Mouse (Mus musculus) olfactory bulb, adult 2 months (tissue): ENCODE measurements at regions not wholly inside any gene's neighbourhood (a gene's known extent, or its start where the extent isn't known, plus 50 kb on each side); places are given as distances from the start of the nearest gene placed in this dataset.

Experiments used
- H3K27ac ChIP-seq: fragments of 200-500 bp; 2 replicates; pipeline ENCODE4 v1.5.1; 2012; ENCODE audit warnings: low read depth, low read length; ENCODE audit not compliant: insufficient read depth
- H3K4me1 ChIP-seq: fragments of 200-500 bp; 2 replicates; pipeline ENCODE4 v1.6.1; 2012; ENCODE audit warnings: low read length; ENCODE audit not compliant: control insufficient read depth, insufficient read depth
- H3K4me3 ChIP-seq: fragments of 200-500 bp; 2 replicates; pipeline ENCODE4 v1.5.1; 2012; ENCODE audit warnings: mild to moderate bottlenecking, low read depth, low read length, moderate library complexity; ENCODE audit not compliant: insufficient read depth
- CTCF ChIP-seq: fragments of 200-500 bp; IDR thresholded peaks from 2 replicates; pipeline ENCODE4 v1.5.1; 2012; ENCODE audit warnings: low read depth, mild to moderate bottlenecking, low read length, moderate library complexity; ENCODE audit not compliant: insufficient read depth
- POLR2A ChIP-seq: fragments of 200-500 bp; IDR thresholded peaks from 2 replicates; pipeline ENCODE4 v1.6.1; 2012; ENCODE audit warnings: mild to moderate bottlenecking, low read depth, low read length, moderate library complexity; ENCODE audit not compliant: insufficient read depth
- WGBS: fragments of 180-500 bp; shearing (Covaris S2); methylation state at CpG from one replicate; pipeline ENCODE4 v1.1.7; 2018; 5-methylcytosine and 5-hydroxymethylcytosine counted together

DNA sequence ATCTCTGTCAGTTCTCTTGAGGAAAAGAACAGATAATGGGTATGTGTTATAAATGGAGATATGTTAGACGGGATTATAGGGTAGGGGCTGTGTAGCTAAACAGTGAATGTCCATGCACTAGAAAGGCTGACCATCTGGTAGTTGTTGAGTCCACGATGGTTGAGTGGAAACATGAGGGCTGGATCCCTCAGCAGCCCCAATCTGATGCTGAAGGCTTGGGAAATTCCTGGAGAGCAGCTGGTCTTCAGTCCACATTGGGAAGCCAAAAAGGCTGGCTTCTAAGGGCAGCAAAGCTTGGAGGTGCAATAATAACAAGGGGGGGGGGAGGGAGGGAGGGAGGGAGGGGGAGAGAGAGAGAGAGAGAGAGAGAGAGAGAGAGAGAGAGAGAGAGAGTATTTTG lies 97.3 kb upstream of the Tgfbr2 start:
- Histone ChIP-seq H3K27ac (no peak overlapping the region), H3K4me3 (no peak overlapping the region), H3K4me1 (no peaks in the 10 kb centered on the region)
- TF ChIP-seq CTCF (no peak), POLR2A (no peak)
- WGBS = 83% methylated on average over 2 of the region's 2 CpGs

- no peak overlapping the region for H3K4me3 ChIP-seq
- no peak overlapping the region for H3K27ac ChIP-seq
- 93% methylated on average over 6 of the region's 6 CpGs for WGBS
- no peaks in the 10 kb centered on the region for H3K4me1 ChIP-seq
- TF ChIP-seq POLR2A = no peak
- TF ChIP-seq CTCF = no peak
Observed at GRCm38 (mm10) chr9:116270417-116270828, 95.3 kb upstream of the Tgfbr2 start.

DNA sequence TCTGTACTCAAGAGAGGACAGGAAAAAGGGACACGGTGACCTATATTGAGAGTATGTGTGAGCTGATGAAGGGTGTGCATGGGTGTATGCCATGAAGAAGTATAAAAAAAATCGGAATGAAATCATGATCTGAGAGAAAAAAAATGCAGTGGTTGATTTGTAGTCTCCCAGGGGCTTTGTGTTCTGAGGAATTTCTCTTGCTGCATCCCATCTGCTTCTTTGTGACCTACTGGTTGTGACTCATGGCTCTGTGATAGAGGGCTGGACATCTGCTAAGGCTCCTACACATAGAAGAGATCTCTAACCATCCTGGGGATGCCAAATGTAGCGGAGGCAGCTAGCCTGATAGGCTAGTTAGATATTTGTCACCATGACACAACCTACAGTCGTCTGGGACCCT lies 92.3 kb upstream of the Tgfbr2 start:
- 80% methylated on average over 4 of the region's 4 CpGs for WGBS
- H3K27ac ChIP-seq = no peak overlapping the region

GRCm38 (mm10) chr9:116263833-116264232 lies 88.7 kb upstream of the Tgfbr2 start:
- WGBS = 92% methylated on average over 7 of the region's 7 CpGs
- H3K4me3 ChIP-seq = no peak overlapping the region

More for the DNA sequence above, 92.3 kb upstream of the Tgfbr2 start:
- H3K4me3 ChIP-seq = no peak overlapping the region
- no peak for TF ChIP-seq POLR2A
- TF ChIP-seq CTCF = no peak
- no peaks in the 10 kb centered on the region for H3K4me1 ChIP-seq

DNA sequence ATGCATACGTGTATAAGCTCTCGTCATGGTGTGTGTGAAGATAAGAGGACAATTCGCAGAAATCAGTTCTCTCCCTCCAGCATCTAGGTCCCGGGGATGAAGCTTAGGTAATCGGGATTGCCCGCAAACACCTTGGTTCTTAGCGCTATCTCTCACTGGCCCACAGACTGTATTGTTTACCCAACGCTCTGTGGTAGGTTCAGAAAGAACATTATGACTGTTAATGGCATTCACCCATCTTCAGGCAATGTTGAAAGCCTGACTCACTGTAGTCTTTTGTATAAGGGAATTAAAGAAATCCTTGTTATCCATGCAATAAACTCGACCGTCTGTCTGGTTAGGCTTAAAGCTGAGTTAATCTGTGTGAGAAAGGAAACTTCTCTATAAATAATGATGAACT lies 84.4 kb upstream of the Tgfbr2 start:
- Histone ChIP-seq H3K4me1 (no peaks in the 10 kb centered on the region), H3K27ac (no peak overlapping the region), H3K4me3 (no peak overlapping the region)
- no peak for TF ChIP-seq CTCF
- TF ChIP-seq POLR2A = no peak
- WGBS = 82% methylated on average over 10 of the region's 10 CpGs

More at GRCm38 (mm10) chr9:116263833-116264232, 88.7 kb upstream of the Tgfbr2 start:
- no peaks in the 10 kb centered on the region for H3K4me1 ChIP-seq
- H3K27ac ChIP-seq = no peak overlapping the region
- TF ChIP-seq CTCF (no peak), POLR2A (no peak)

GRCm38 (mm10) chr9:116253546-116253945 lies 78.4 kb upstream of the Tgfbr2 start:
- no peaks in the 10 kb centered on the region; the same call in 1 of the 2 replicates for H3K4me1 ChIP-seq
- no peak overlapping the region for H3K4me3 ChIP-seq
- WGBS = 85% methylated on average over 15 of the region's 15 CpGs
- TF ChIP-seq CTCF (no peak), POLR2A (no peak)
- H3K27ac ChIP-seq = no peak overlapping the region

GRCm38 (mm10) chr9:116252788-116253187 lies 77.6 kb upstream of the Tgfbr2 start:
- TF ChIP-seq POLR2A = no peak
- TF ChIP-seq CTCF = no peak
- Histone ChIP-seq H3K4me3 (no peak overlapping the region), H3K27ac (no peak overlapping the region), H3K4me1 (no peaks in the 10 kb centered on the region; the same call in 1 of the 2 replicates)
- WGBS = 94% methylated on average over 8 of the region's 8 CpGs

DNA sequence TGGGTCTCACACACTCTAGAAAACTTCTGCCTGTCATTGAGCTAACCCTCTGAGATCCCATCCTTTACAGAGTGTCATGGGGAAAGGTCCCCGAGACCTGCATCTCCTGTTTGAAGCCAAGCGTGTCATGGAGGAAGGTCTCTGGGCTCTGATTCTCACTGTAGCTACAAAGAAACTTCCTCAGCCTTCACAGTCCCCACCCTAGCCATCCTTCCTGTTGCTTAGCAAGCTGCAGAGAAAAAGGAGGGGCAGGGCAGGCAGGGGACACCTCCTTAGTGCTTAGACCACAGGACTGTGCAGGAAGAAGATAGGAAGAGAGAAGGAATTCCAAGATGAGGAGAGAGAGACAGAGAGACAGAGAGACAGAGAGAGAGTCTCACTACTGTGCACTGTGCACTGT lies 74.6 kb upstream of the Tgfbr2 start:
- Histone ChIP-seq H3K4me3 (no peak overlapping the region), H3K4me1 (no peaks in the 10 kb centered on the region; the same call in 1 of the 2 replicates), H3K27ac (no peak overlapping the region)
- 90% methylated on average over 2 of the region's 2 CpGs for WGBS
- TF ChIP-seq POLR2A (no peak), CTCF (no peak)

GRCm38 (mm10) chr9:116245136-116245535 lies 70.0 kb upstream of the Tgfbr2 start:
- no peak overlapping the region for H3K27ac ChIP-seq
- WGBS = 87% methylated on average over 5 of the region's 5 CpGs
- TF ChIP-seq POLR2A (no peak), CTCF (no peak)

GRCm38 (mm10) chr9:116244619-116244899 lies 69.4 kb upstream of the Tgfbr2 start:
- TF ChIP-seq POLR2A = no peak
- no peak overlapping the region for H3K4me3 ChIP-seq
- 88% methylated on average over 1 of the region's 1 CpGs for WGBS
- H3K27ac ChIP-seq = no peak overlapping the region
- H3K4me1 ChIP-seq = no peaks in the 10 kb centered on the region

More at GRCm38 (mm10) chr9:116245136-116245535, 70.0 kb upstream of the Tgfbr2 start:
- Histone ChIP-seq H3K4me3 (no peak overlapping the region), H3K4me1 (no peaks in the 10 kb centered on the region)
